Mouse (Mus musculus): ENCODE measurements around the gene Gm21317. TPM values are rescaled to one million over a fixed set of nuclear protein-coding genes. Genes with fewer than 3 reads are reported as not detected.
"Not testable (repeated sequence)": the region's sequence is repeated elsewhere in the genome, so short reads cannot be mapped to it uniquely, and the experiment has no call there.

The Gm21317 gene
- not detected for total RNA-seq (2021)

DNA sequence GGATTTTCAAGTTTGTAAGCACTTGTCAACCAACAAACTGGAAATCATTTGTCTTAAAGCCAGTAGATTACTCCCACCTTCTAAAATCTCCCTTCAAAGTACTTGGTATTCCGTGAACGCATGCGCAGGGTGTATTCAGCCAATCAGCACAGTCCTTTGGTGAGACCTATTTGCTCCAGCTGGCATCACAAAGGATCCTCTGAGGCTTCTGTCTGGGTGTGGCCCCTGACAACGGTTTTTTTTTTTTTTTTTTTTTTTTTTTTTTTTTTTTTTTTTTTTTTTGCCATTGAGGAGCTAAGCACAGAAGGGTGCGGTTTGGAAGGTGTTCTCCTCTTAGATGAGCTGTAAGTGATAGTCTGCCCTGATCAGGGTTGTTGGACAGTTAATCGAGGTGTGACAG is at the start of gene Gm21317:
Gene Gm21317, plus strand, starts transcription at position 301 of the 400 bp plus-strand sequence.
- DNase-seq (ENCODE audit: extremely low spot score in 1 of 2, low spot score in 2 of 2); intact Hi-C loops (cut with DNase I): not testable (repeated sequence)

Measured in left cerebral cortex, postnatal 10 days (tissue).